12 mouse cellular contexts compared by ENCODE assay signal in the genomic region with DNA sequence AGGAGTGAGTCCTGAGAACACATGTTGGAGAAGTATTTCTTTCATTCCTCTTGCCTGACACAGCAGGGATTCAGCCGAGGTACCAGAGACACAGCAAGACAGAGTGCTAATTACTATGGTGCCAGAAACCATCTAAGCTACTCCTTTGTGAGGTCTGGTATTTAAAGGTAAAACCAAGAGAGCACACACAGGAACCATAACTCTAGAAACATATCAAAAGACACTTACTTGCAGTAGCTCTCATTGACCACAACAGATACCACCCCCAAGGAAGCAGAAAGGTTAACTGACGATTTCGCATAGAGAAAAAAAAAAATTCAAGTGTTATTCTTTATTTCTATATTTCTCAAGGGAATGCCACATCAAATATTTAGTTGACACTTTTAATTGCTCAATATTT.
"Had no signal": no experiment of that assay in that cellular context is flagged by ENCODE, and none has a peak within 500 bp of the region (broad histone marks: within the 10 kb centered on the region; RNA-seq: fewer than 3 reads in every experiment).

No protein-coding gene starts in this region.

- ATAC-seq: liver, embryonic 12.5 days; midbrain, embryonic 13.5 days; midbrain, embryonic 16.5 days had no signal

- DNase-seq: kidney, adult 18-20 months; kidney, adult 9 months; kidney, postnatal 14 days; liver; lung, adult 18-20 months; lung, postnatal 10 days; lung, postnatal 36 days; thymus, adult 2 months; thymus, postnatal 14 days had no signal
